Mouse (Mus musculus) small intestine, adult 2 months (tissue): ENCODE measurements at regions not wholly inside any gene's neighbourhood (a gene's known extent, or its start where the extent isn't known, plus 50 kb on each side); places are given as distances from the start of the nearest gene placed in this dataset.
A peak's percentile ranks its signal among the peaks of the same experiment; 100 is the strongest.

ENCODE experiments used
- H3K27ac ChIP-seq: fragments of 200-500 bp; 2 replicates; pipeline ENCODE4 v1.5.1; 2012; ENCODE audit warnings: low read depth, low read length, control low read depth, inconsistent platforms; ENCODE audit not compliant: insufficient read depth
- H3K27me3 ChIP-seq: fragments of 200-500 bp; 2 replicates; pipeline ENCODE4 v1.6.1; 2012; ENCODE audit warnings: mild to moderate bottlenecking, moderate library complexity, low read length, inconsistent platforms; ENCODE audit not compliant: control insufficient read depth, insufficient read depth
- H3K36me3 ChIP-seq: fragments of 200-500 bp; 2 replicates; pipeline ENCODE4 v1.6.1; 2012; ENCODE audit warnings: mild to moderate bottlenecking, low read length, control low read depth, inconsistent platforms; ENCODE audit not compliant: control insufficient read depth, insufficient read depth
- H3K4me1 ChIP-seq: fragments of 200-500 bp; 2 replicates; pipeline ENCODE4 v1.6.1; 2012; ENCODE audit warnings: low read length, inconsistent platforms, mixed read lengths; ENCODE audit not compliant: control insufficient read depth, insufficient read depth, insufficient read length
- H3K4me3 ChIP-seq: fragments of 200-500 bp; 2 replicates; pipeline ENCODE4 v1.5.1; 2012; ENCODE audit warnings: low read depth, mild to moderate bottlenecking, control low read depth, inconsistent platforms, low read length, moderate library complexity
- CTCF ChIP-seq: fragments of 200-500 bp; IDR thresholded peaks from 2 replicates; pipeline ENCODE4 v1.5.1; 2012; ENCODE audit warnings: low read depth, mild to moderate bottlenecking, control low read depth, inconsistent platforms, low read length, moderate library complexity, mixed read lengths; ENCODE audit not compliant: insufficient replicate concordance, insufficient read length; ENCODE audit errors: extremely low read depth
- POLR2A ChIP-seq: fragments of 200-500 bp; IDR thresholded peaks from 2 replicates; pipeline ENCODE4 v1.6.1; 2012; ENCODE audit warnings: low read depth, mild to moderate bottlenecking, control low read depth, inconsistent platforms, low read length, moderate library complexity
- WGBS: fragments of 180-500 bp; shearing (Covaris S2); methylation state at CpG from one replicate; pipeline ENCODE4 v1.1.7; 2018; 5-methylcytosine and 5-hydroxymethylcytosine counted together

- WGBS = 85% methylated on average over 4 of the region's 4 CpGs
- no peaks in the 10 kb centered on the region; the same call in 1 of the 2 replicates for H3K4me1 ChIP-seq
- TF ChIP-seq CTCF (peak; percentile 63; the same call in 1 of the 2 replicates), POLR2A (no peak)
These were observed 178.3 kb upstream of the Chrm3 start for GRCm38 (mm10) chr13:10538927-10539326.

GRCm38 (mm10) chr13:10527251-10527650 lies 166.6 kb upstream of the Chrm3 start:
- WGBS = 29% methylated on average over 2 of the region's 2 CpGs
- Histone ChIP-seq H3K27ac (peak overlapping the region; percentile 43; the same call in 1 of the 2 replicates), H3K27me3 (no peaks in the 10 kb centered on the region), H3K4me1 (peaks cover 7% of the 10 kb centered on the region; the same call in 1 of the 2 replicates), H3K36me3 (no peaks in the 10 kb centered on the region), H3K4me3 (no peak overlapping the region)
- TF ChIP-seq CTCF (no peak), POLR2A (no peak)

More at GRCm38 (mm10) chr13:10538927-10539326, 178.3 kb upstream of the Chrm3 start:
- Histone ChIP-seq H3K36me3 (no peaks in the 10 kb centered on the region), H3K4me3 (no peak overlapping the region), H3K27me3 (no peaks in the 10 kb centered on the region), H3K27ac (no peak overlapping the region)

GRCm38 (mm10) chr13:10526470-10527207 lies 166.0 kb upstream of the Chrm3 start:
- 17% methylated on average over 5 of the region's 5 CpGs for WGBS
- TF ChIP-seq CTCF (no peak), POLR2A (no peak)
- no peaks in the 10 kb centered on the region for H3K27me3 ChIP-seq
- H3K27ac ChIP-seq = peak overlapping the region; percentile 55; the same call in 1 of the 2 replicates
- H3K4me3 ChIP-seq = no peak overlapping the region
- H3K36me3 ChIP-seq = no peaks in the 10 kb centered on the region
- peaks cover 7% of the 10 kb centered on the region; the same call in 1 of the 2 replicates for H3K4me1 ChIP-seq

GRCm38 (mm10) chr13:10504211-10504610 lies 143.6 kb upstream of the Chrm3 start:
- no peaks in the 10 kb centered on the region for H3K36me3 ChIP-seq
- TF ChIP-seq POLR2A (no peak), CTCF (no peak)
- no peak overlapping the region for H3K27ac ChIP-seq
- H3K4me1 ChIP-seq = no peaks in the 10 kb centered on the region
- H3K4me3 ChIP-seq = no peak overlapping the region
- 46% methylated on average over 7 of the region's 7 CpGs for WGBS
- no peaks in the 10 kb centered on the region for H3K27me3 ChIP-seq

DNA sequence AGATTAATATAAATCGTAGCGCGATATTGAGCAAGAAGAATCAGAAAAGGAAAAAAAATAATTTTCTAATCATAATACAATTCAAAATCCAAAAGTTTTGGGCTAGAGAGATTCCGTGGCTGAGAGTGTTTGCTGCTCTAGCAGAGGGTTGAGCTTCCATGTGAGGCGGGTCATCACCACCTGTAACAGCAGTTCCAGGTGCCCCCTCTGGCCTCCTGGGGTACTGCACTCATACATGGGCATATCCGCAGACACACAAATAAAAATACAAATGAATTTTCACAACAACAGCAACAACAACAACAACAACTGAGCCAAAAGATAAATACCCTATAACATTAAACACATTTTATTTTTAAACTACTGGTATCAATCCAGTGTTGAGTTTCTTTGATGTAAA lies 94.7 kb upstream of the Chrm3 start:
- TF ChIP-seq CTCF (peak; percentile 49; the same call in 1 of the 2 replicates), POLR2A (no peak)
- H3K36me3 ChIP-seq = no peaks in the 10 kb centered on the region
- WGBS = 96% methylated on average over 6 of the region's 6 CpGs
- H3K27ac ChIP-seq = no peak overlapping the region
- H3K4me1 ChIP-seq = no peaks in the 10 kb centered on the region
- H3K4me3 ChIP-seq = no peak overlapping the region
- H3K27me3 ChIP-seq = no peaks in the 10 kb centered on the region

GRCm38 (mm10) chr13:10454667-10455066 lies 94.0 kb upstream of the Chrm3 start:
- TF ChIP-seq POLR2A = no peak
- TF ChIP-seq CTCF = no peak
- Histone ChIP-seq H3K4me1 (peaks cover 1% of the 10 kb centered on the region), H3K36me3 (no peaks in the 10 kb centered on the region), H3K27me3 (no peaks in the 10 kb centered on the region), H3K4me3 (no peak overlapping the region), H3K27ac (no peak overlapping the region)
- 67% methylated on average over 4 of the region's 4 CpGs for WGBS

GRCm38 (mm10) chr13:10451057-10451456 lies 90.4 kb upstream of the Chrm3 start:
- 4% methylated on average over 3 of the region's 3 CpGs for WGBS
- no peaks in the 10 kb centered on the region for H3K27me3 ChIP-seq
- H3K27ac ChIP-seq = no peak overlapping the region
- no peak overlapping the region for H3K4me3 ChIP-seq
- TF ChIP-seq POLR2A (no peak), CTCF (no peak)
- H3K36me3 ChIP-seq = no peaks in the 10 kb centered on the region
- H3K4me1 ChIP-seq = peaks cover 5% of the 10 kb centered on the region

GRCm38 (mm10) chr13:10449502-10449901 lies 88.9 kb upstream of the Chrm3 start:
- 40% methylated on average over 6 of the region's 6 CpGs for WGBS
- Histone ChIP-seq H3K27ac (no peak overlapping the region), H3K4me1 (peaks cover 5% of the 10 kb centered on the region), H3K36me3 (no peaks in the 10 kb centered on the region), H3K4me3 (no peak overlapping the region), H3K27me3 (no peaks in the 10 kb centered on the region)
- TF ChIP-seq POLR2A = no peak
- no peak for TF ChIP-seq CTCF
